Mouse (Mus musculus) MEL (cell line): ENCODE measurements at regions not wholly inside any gene's neighbourhood (a gene's known extent, or its start where the extent isn't known, plus 50 kb on each side); places are given as distances from the start of the nearest gene placed in this dataset.

Experiments used
- CTCF ChIP-seq, 3 experiments: IDR thresholded peaks in 2 of 3; conservative IDR thresholded peaks in 1 of 3; 2 replicates each; pipeline ENCODE4 v1.5.1; 2011 to 2012; ENCODE audit warnings: low read length in 3 of 3, low read depth in 2 of 3, mild to moderate bottlenecking in 2 of 3, improper control_type of control experiment in 1 of 3, inconsistent platforms in 1 of 3, mixed read lengths in 1 of 3, moderate library complexity in 1 of 3; ENCODE audit not compliant: control insufficient read depth in 1 of 3, insufficient read depth in 1 of 3, poor library complexity in 1 of 3, severe bottlenecking in 1 of 3
- E2F4 ChIP-seq: IDR thresholded peaks from 2 replicates; pipeline ENCODE4 v1.6.1; 2011; ENCODE audit warnings: low read depth, low read length, improper control_type of control experiment, borderline replicate concordance
- ELF1 ChIP-seq: IDR thresholded peaks from 2 replicates; pipeline ENCODE4 v1.6.1; 2014; ENCODE audit warnings: low read depth, mild to moderate bottlenecking, inconsistent platforms, low read length, improper control_type of control experiment, moderate library complexity
- EP300 ChIP-seq, 2 experiments: IDR thresholded peaks; 2 replicates each; pipeline ENCODE4 v1.6.1; 2011; ENCODE audit warnings: improper control_type of control experiment in 2 of 2, low read length in 2 of 2, low read depth in 1 of 2, mild to moderate bottlenecking in 1 of 2
- GATA1 ChIP-seq: IDR thresholded peaks from 2 replicates; pipeline ENCODE4 v1.6.1; 2011; ENCODE audit warnings: low read depth, low read length, improper control_type of control experiment
- MAX ChIP-seq: IDR thresholded peaks from 2 replicates; pipeline ENCODE4 v1.6.1; 2011; ENCODE audit warnings: low read length, improper control_type of control experiment
- NELFE ChIP-seq: IDR thresholded peaks from 2 replicates; pipeline ENCODE4 v1.6.1; 2011; ENCODE audit warnings: low read depth, low read length, improper control_type of control experiment
- POLR2A ChIP-seq, 2 experiments: IDR thresholded peaks; 2 replicates each; pipeline ENCODE4 v1.6.1; 2011 to 2012; ENCODE audit warnings: low read length in 2 of 2, mild to moderate bottlenecking in 2 of 2, control low read depth in 1 of 2, improper control_type of control experiment in 1 of 2, low read depth in 1 of 2, moderate library complexity in 1 of 2; ENCODE audit not compliant: control insufficient read depth in 1 of 2, insufficient read depth in 1 of 2, poor library complexity in 1 of 2
- POLR2AphosphoS2 ChIP-seq: IDR thresholded peaks from 2 replicates; pipeline ENCODE4 v1.6.1; 2011; ENCODE audit warnings: low read length, improper control_type of control experiment
- RCOR1 ChIP-seq: IDR thresholded peaks from 2 replicates; pipeline ENCODE4 v1.6.1; 2012; ENCODE audit warnings: low read depth, mild to moderate bottlenecking, inconsistent platforms, low read length, improper control_type of control experiment
- TAL1 ChIP-seq: IDR thresholded peaks from 2 replicates; pipeline ENCODE4 v1.6.1; 2012; ENCODE audit warnings: mild to moderate bottlenecking, inconsistent platforms, low read length, moderate library complexity, mixed read lengths
- USF1 ChIP-seq: IDR thresholded peaks from 2 replicates; pipeline ENCODE4 v1.6.1; 2014; ENCODE audit warnings: low read depth, mild to moderate bottlenecking, inconsistent platforms, low read length, improper control_type of control experiment, moderate library complexity
- ZKSCAN1 ChIP-seq: IDR thresholded peaks from 2 replicates; pipeline ENCODE4 v1.6.1; 2012; ENCODE audit warnings: low read depth, mild to moderate bottlenecking, inconsistent platforms, low read length, improper control_type of control experiment, moderate library complexity
- ZNF384 ChIP-seq: IDR thresholded peaks from 2 replicates; pipeline ENCODE4 v1.6.1; 2012; ENCODE audit warnings: low read depth, mild to moderate bottlenecking, inconsistent platforms, low read length, improper control_type of control experiment

- no peak for TF ChIP-seq ELF1
- no peak for TF ChIP-seq TAL1
- TF ChIP-seq RCOR1: no peak
- TF ChIP-seq CTCF (IDR thresholded peaks at IDR 0.05 in 2 of 3, conservative IDR thresholded peaks at IDR 0.05 in 1 of 3; ENCODE audit: control insufficient read depth in 1 of 3, insufficient read depth in 1 of 3, low read depth in 2 of 3, low read length in 3 of 3, poor library complexity in 1 of 3, severe bottlenecking in 1 of 3): no peak
- no peak for TF ChIP-seq POLR2A (IDR thresholded peaks at IDR 0.05; ENCODE audit: control insufficient read depth in 1 of 2, insufficient read depth in 1 of 2, low read depth in 1 of 2, low read length in 2 of 2, poor library complexity in 1 of 2)
- TF ChIP-seq ZNF384: no peak
- TF ChIP-seq MAX: no peak
- TF ChIP-seq E2F4: no peak
- no peak for TF ChIP-seq POLR2AphosphoS2
- TF ChIP-seq NELFE: no peak
- TF ChIP-seq USF1: no peak
- TF ChIP-seq GATA1: no peak
- no peak for TF ChIP-seq ZKSCAN1
- no peak for TF ChIP-seq EP300 (IDR thresholded peaks at IDR 0.05; ENCODE audit: low read depth in 1 of 2, low read length in 2 of 2)
Observed at GRCm38 (mm10) chr16:29749167-29749566, 170.0 kb downstream of the Opa1 start.
